Mouse (Mus musculus): ENCODE measurements at regions not wholly inside any gene's neighbourhood (a gene's known extent, or its start where the extent isn't known, plus 50 kb on each side); places are given as distances from the start of the nearest gene placed in this dataset.

- TF ChIP-seq EP300 (IDR thresholded peaks at IDR 0.05; ENCODE audit: low read depth), result no peak
- TF ChIP-seq CTCF (IDR thresholded peaks at IDR 0.05; ENCODE audit: low read depth), result no peak
Measured at GRCm38 (mm10) chr10:43800077-43800476, 101.5 kb downstream of the Qrsl1 start.
